Mouse (Mus musculus): ENCODE data around the gene Vta1. TPM values are rescaled to one million over a fixed set of nuclear protein-coding genes. Genes with fewer than 3 reads are reported as not detected.
A peak's percentile ranks its signal among the peaks of the same experiment; 100 is the strongest.

Vta1 gene
- polyA plus RNA-seq (2016; fragmentation: Nextera tagmentation; extraction: Ambion mirVana) = 103 and 105 TPM in 2 replicates

DNA sequence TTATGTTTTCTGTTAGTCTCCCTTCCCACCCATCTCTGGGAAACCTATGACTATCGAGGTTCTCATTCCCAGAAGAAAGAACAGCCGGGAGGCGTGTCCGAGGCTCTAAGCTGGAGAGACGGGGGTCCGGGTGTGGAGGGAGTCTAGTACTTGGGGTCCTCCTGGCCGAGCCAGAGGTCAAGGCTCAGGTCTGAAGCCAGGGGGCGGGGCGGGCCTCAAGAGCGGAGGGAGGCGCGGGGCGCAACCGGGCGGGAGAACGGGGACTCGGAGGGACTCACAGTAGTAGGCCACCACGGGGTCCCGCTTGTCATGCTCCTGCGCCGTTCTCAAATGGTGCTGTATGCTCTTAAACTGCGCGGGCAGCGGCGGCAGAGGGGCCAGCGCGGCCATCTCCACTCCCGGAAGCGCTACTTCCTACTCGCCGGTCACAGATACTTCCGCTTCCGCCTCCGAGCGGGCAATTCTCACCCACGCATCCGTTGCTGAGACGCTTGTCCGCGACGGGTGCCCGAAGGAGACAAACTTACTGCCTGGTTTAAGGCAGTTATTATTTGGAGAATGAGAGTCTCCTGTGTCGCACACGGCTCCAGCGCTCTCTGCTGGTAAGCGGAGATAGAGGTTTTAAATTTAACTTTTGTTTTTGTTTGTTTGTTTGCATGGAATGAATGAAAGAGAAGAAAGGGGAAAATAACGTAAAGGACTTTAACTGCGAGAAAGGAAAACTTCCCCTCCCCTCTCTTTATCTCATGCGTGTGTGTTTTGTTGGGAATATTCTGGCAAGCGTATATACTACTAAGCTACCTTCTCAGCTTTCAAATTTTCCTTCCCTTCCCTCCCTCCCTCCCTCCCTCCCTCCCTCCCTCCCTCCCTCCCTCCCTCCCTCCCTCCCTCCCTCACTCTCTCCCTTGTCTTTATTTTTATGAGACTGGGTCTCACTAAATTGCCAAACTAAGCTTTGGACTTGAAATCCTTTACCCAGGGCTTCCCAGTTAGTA lies at the start of gene Vta1, which contains the start of gene Nmbr:
Gene Vta1, minus strand, starts transcription at position 489 of the 995 bp plus-strand sequence.
Gene Nmbr, plus strand, starts transcription at position 520 of the 995 bp plus-strand sequence.
- Histone ChIP-seq H3K27me3 (ENCODE audit: low read depth, poor library complexity, severe bottlenecking) (no peaks in the 10 kb centered on the region), H3K27ac (peak within 1 kb of the TSS; percentile 89), H3K4me3 (peak within 1 kb of the TSS; percentile 88), H3K4me1 (peaks cover 13% of the 10 kb centered on the region), H3K9me3 (replicated peaks) (no peaks in the 10 kb centered on the region), H3K36me3 (no peaks in the 10 kb centered on the region)
- peak; percentile 95 for DNase-seq (ENCODE audit: low spot score)
- WGBS = under 1% methylated on average over 50 of the region's 50 CpGs

- H3K36me3 ChIP-seq = no peaks in the 10 kb centered on the region
- no peaks in the 10 kb centered on the region for H3K4me1 ChIP-seq
- H3K9me3 ChIP-seq (replicated peaks) = no peaks in the 10 kb centered on the region
- H3K27me3 ChIP-seq (ENCODE audit: low read depth, poor library complexity, severe bottlenecking) = no peaks in the 10 kb centered on the region
- no peak overlapping the region for H3K4me3 ChIP-seq
- WGBS = 12% methylated on average over 2 of the region's 2 CpGs
- no peak for DNase-seq (ENCODE audit: low spot score)
- H3K27ac ChIP-seq = no peak overlapping the region
Observed at GRCm38 (mm10) chr10:14734285-14734684, 28.9 kb upstream of the Vta1 start.

DNA sequence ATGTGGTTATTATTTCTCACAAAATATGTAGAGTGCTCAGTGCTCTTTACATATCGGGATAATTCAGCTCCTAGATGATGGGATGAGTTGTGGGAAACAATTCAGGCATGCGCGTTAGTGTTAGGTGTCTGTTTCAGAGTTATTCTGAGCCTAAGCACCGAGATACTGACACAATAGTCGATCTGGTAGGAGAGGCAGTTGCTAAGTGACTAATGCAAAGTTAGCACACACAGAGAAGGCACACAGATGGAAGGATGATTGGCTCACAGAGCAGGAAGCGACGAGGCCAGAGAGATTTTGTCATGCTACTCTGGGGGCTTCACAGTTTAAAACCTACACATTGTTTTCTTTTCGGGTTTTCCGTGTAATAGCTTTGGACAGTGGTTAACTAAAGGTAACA lies 20.3 kb upstream of the Vta1 start:
- DNase-seq (ENCODE audit: low spot score) = no peak
- Histone ChIP-seq H3K4me3 (no peak overlapping the region), H3K27me3 (ENCODE audit: low read depth, poor library complexity, severe bottlenecking) (no peaks in the 10 kb centered on the region), H3K36me3 (no peaks in the 10 kb centered on the region), H3K4me1 (no peaks in the 10 kb centered on the region), H3K27ac (no peak overlapping the region), H3K9me3 (replicated peaks) (no peaks in the 10 kb centered on the region)
- 86% methylated on average over 9 of the region's 9 CpGs for WGBS

- Histone ChIP-seq H3K27me3 (ENCODE audit: low read depth, poor library complexity, severe bottlenecking) (no peaks in the 10 kb centered on the region), H3K4me3 (no peak within 1 kb of the TSS), H3K9me3 (replicated peaks) (no peaks in the 10 kb centered on the region), H3K4me1 (no peaks in the 10 kb centered on the region), H3K27ac (no peak within 1 kb of the TSS), H3K36me3 (no peaks in the 10 kb centered on the region)
- WGBS = 73% methylated on average over 3 of the region's 3 CpGs
- no peak for DNase-seq (ENCODE audit: low spot score)
Observed at GRCm38 (mm10) chr10:14718114-14718513, 12.8 kb upstream of the Vta1 start, which contains the start of gene Gje1. Gene Gje1, minus strand, starts transcription at chr10:14718214.

DNA sequence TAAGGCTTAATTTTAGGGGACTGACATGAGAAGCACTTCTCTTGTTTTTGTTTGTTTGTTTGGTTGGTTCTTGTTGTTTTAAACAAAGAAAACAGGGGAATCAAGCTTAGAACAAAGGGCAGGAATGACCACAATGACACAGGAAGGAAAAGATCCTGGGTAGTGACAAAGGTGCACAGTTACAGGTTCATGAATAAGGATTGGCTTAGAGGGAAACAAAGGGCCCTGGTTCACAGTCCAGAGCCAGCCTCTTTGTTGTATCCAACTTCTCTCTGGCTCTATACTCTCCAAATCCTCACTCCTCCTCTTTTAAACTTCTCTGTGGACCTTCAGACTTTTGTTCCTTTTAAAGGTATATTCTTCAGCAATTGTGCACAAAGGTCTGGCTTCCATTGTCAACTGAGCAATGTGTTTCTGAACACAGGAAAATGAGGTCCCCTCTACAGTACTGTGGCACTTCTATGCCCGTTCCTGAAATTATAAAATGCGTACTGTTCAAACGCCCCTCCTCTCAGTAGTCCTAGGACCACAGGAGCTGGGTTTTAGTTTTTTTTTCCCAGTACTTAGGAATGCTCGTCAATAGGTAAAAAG lies 1.4 kb downstream of the Vta1 start:
- no peak overlapping the region for H3K27ac ChIP-seq
- H3K27me3 ChIP-seq (ENCODE audit: low read depth, poor library complexity, severe bottlenecking) = no peaks in the 10 kb centered on the region
- 77% methylated on average over 4 of the region's 4 CpGs for WGBS
- peak overlapping the region; percentile 88 for H3K4me3 ChIP-seq
- no peaks in the 10 kb centered on the region for H3K9me3 ChIP-seq (replicated peaks)
- peaks cover 13% of the 10 kb centered on the region for H3K4me1 ChIP-seq
- H3K36me3 ChIP-seq = no peaks in the 10 kb centered on the region
- no peak for DNase-seq (ENCODE audit: low spot score)

DNA sequence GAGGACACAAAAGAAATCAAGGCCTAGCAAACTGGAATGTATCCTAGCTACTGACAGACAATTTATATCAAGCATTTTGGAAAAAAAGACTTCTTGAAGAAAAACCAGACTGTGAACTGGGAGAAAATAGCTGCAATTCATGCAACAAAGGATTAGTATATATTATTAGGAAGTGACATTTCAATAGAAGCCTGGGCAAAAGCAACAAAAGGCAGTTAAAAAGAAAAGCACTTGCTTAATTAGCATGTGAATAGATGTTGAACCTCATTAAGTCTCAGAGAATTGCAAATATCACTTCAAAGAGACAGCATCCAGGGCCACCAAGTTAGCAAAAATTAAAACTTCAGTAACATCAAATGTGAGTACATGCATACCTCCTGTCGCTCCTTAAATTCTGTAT lies 2.1 kb downstream of the Vta1 start:
- no peak overlapping the region for H3K27ac ChIP-seq
- H3K4me3 ChIP-seq = no peak overlapping the region
- no peaks in the 10 kb centered on the region for H3K9me3 ChIP-seq (replicated peaks)
- 55% methylated on average over 1 of the region's 1 CpGs for WGBS
- DNase-seq (ENCODE audit: low spot score) = no peak
- no peaks in the 10 kb centered on the region for H3K36me3 ChIP-seq
- H3K4me1 ChIP-seq = peaks cover 13% of the 10 kb centered on the region
- H3K27me3 ChIP-seq (ENCODE audit: low read depth, poor library complexity, severe bottlenecking) = no peaks in the 10 kb centered on the region

DNA sequence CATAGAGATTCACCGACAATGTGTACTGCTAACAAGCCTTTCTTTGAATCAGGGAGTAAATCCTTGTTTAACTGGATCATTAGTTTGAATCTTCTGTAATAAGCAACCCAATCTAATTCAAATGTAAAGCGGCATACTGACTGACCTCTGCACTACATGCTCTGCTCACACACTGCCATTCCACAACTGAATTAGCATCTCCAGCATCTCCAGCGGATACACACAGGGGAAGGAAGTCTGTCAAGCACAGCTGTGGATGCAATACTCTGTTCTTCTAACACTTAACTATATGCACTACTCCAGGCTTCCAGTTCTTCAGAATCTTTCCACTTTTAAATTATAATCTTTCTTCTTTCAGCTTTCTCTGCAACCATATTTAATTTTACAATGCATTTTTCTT lies 15.0 kb downstream of the Vta1 start:
- no peaks in the 10 kb centered on the region for H3K27me3 ChIP-seq (ENCODE audit: low read depth, poor library complexity, severe bottlenecking)
- DNase-seq (ENCODE audit: low spot score) = no peak
- H3K27ac ChIP-seq = no peak overlapping the region
- WGBS = 93% methylated on average over 3 of the region's 3 CpGs
- no peak overlapping the region for H3K4me3 ChIP-seq
- no peaks in the 10 kb centered on the region for H3K4me1 ChIP-seq
- H3K36me3 ChIP-seq = peaks cover 17% of the 10 kb centered on the region
- H3K9me3 ChIP-seq (replicated peaks) = no peaks in the 10 kb centered on the region

GRCm38 (mm10) chr10:14688785-14689442 lies 16.4 kb downstream of the Vta1 start:
- Histone ChIP-seq H3K27ac (no peak overlapping the region), H3K36me3 (peaks cover 21% of the 10 kb centered on the region), H3K4me3 (no peak overlapping the region), H3K4me1 (no peaks in the 10 kb centered on the region), H3K9me3 (replicated peaks) (no peaks in the 10 kb centered on the region), H3K27me3 (ENCODE audit: low read depth, poor library complexity, severe bottlenecking) (no peaks in the 10 kb centered on the region)
- DNase-seq (ENCODE audit: low spot score) = no peak
- WGBS = 88% methylated on average over 6 of the region's 6 CpGs

- Histone ChIP-seq H3K4me1 (no peaks in the 10 kb centered on the region), H3K27ac (no peak overlapping the region), H3K27me3 (ENCODE audit: low read depth, poor library complexity, severe bottlenecking) (no peaks in the 10 kb centered on the region), H3K9me3 (replicated peaks) (no peaks in the 10 kb centered on the region), H3K36me3 (peaks cover 21% of the 10 kb centered on the region), H3K4me3 (no peak overlapping the region)
- 96% methylated on average over 1 of the region's 1 CpGs for WGBS
- no peak for DNase-seq (ENCODE audit: low spot score)
Observed at GRCm38 (mm10) chr10:14685663-14686062, 19.7 kb downstream of the Vta1 start.

DNA sequence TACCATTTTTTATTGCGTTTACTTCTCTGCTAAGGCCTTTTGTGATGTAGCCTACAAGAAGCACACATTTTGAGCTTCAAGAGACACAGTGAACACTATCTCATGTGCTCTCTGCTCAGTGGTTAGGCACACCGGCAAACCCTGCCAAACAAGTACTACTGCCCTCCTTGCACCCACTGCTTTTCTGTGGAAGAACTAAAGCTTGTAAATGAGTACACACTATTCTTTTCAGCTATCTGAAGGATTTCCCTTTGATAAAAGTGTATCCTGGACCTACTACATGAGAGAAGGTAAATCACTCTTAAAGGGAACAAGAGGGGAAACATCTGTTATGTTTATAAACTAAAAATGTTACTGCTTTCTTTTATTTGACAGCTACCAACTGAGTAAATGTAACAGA lies 39.2 kb downstream of the Vta1 start:
- H3K36me3 ChIP-seq = peaks cover 35% of the 10 kb centered on the region
- H3K4me3 ChIP-seq = no peak overlapping the region
- H3K27ac ChIP-seq = no peak overlapping the region
- DNase-seq (ENCODE audit: low spot score) = no peak
- no peaks in the 10 kb centered on the region for H3K27me3 ChIP-seq (ENCODE audit: low read depth, poor library complexity, severe bottlenecking)
- H3K4me1 ChIP-seq = no peaks in the 10 kb centered on the region
- 97% methylated on average over 2 of the region's 2 CpGs for WGBS
- H3K9me3 ChIP-seq (replicated peaks) = no peaks in the 10 kb centered on the region

- Histone ChIP-seq H3K4me3 (no peak overlapping the region), H3K36me3 (peaks cover 25% of the 10 kb centered on the region), H3K9me3 (replicated peaks) (no peaks in the 10 kb centered on the region), H3K27me3 (ENCODE audit: low read depth, poor library complexity, severe bottlenecking) (no peaks in the 10 kb centered on the region), H3K4me1 (no peaks in the 10 kb centered on the region), H3K27ac (no peak overlapping the region)
- DNase-seq (ENCODE audit: low spot score) = no peak
- 83% methylated on average over 2 of the region's 2 CpGs for WGBS
Observed at GRCm38 (mm10) chr10:14660875-14661274, 44.5 kb downstream of the Vta1 start.

GRCm38 (mm10) chr10:14639635-14640034 lies 65.7 kb downstream of the Vta1 start:
- 92% methylated on average over 1 of the region's 1 CpGs for WGBS
- no peaks in the 10 kb centered on the region for H3K4me1 ChIP-seq
- no peak for DNase-seq (ENCODE audit: low spot score)
- no peak overlapping the region for H3K27ac ChIP-seq
- H3K27me3 ChIP-seq (ENCODE audit: low read depth, poor library complexity, severe bottlenecking) = no peaks in the 10 kb centered on the region
- no peaks in the 10 kb centered on the region for H3K36me3 ChIP-seq
- no peaks in the 10 kb centered on the region for H3K9me3 ChIP-seq (replicated peaks)
- no peak overlapping the region for H3K4me3 ChIP-seq

GRCm38 (mm10) chr10:14639043-14639442 lies 66.3 kb downstream of the Vta1 start:
- Histone ChIP-seq H3K9me3 (replicated peaks) (no peaks in the 10 kb centered on the region), H3K27ac (no peak overlapping the region), H3K4me3 (no peak overlapping the region), H3K4me1 (no peaks in the 10 kb centered on the region), H3K36me3 (no peaks in the 10 kb centered on the region), H3K27me3 (ENCODE audit: low read depth, poor library complexity, severe bottlenecking) (no peaks in the 10 kb centered on the region)
- DNase-seq (ENCODE audit: low spot score) = no peak
- WGBS = 93% methylated on average over 4 of the region's 4 CpGs
